ENCODE assay signal across 1 mouse cellular context in the genomic region with DNA sequence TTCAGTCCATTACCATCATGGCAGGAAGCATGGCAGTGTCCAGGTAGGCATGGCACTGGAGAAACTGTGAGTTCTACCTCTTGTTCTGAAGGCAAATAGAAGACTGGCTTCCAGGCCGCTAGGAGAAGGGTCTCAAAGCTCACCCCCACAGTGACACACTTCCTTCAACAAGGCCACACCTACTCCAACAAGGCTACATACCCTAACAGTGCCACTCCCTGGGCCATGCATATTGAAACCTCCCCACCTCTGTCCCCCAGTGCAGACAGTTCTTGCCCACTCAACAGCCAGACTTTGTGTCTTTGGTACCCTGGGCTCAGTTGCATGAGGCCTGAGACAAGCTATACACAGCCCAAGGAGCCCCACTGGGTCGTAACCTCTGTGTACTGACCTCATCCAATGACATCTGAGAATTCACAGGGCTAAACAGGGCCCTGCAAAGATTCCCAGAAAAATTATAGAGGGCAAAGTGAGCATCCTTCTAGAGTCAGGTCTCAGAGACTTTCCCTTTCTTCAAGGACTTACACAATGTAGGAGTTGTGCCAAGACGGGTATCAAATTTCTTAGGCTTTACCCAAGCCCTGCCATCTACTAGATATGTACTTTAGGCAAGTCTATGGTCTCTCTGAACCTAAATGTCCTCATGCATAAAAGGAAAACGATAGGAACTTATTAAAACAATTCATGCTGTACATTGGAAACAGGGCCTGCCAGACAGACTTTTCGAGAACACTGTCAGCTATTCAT.
TF ChIP-seq lines count a peak whose summit lies in the region.

No protein-coding gene starts in this region.

TF ChIP-seq in MEL, 35 proteins besides CTCF, POLR2A, EP300 and RAD21:
- no peak for TF ChIP-seq NRF1 (IDR thresholded peaks at IDR 0.05; ENCODE audit: insufficient read depth, low read depth, low read length, poor library complexity, severe bottlenecking)
